Comparison of ENCODE assay signal across 10 mouse cellular contexts in genomic region chr11:121347036-121347435, GRCm38 (mm10). TPM values are rescaled to one million over a fixed set of nuclear protein-coding genes. Genes with fewer than 3 reads are reported as not detected.
DNase-seq lines count a peak whose midpoint lies in the region; TF ChIP-seq lines count a peak whose summit lies in the region.
"Had no signal": no experiment of that assay in that cellular context is flagged by ENCODE, and none has a peak within 500 bp of the region (broad histone marks: within the 10 kb centered on the region; RNA-seq: fewer than 3 reads in every experiment).

No protein-coding gene starts in this region.

- no peaks in the 10 kb centered on the region for H3K9me3 ChIP-seq in MEL (replicated peaks; ENCODE audit: insufficient read depth, low read length)
- H3K9me3 ChIP-seq: limb, embryonic 10.5 days had no signal

- no peak for TF ChIP-seq RAD21 in MEL (IDR thresholded peaks at IDR 0.05; ENCODE audit: low read depth, low read length)

- no peak overlapping the region for H3K9ac ChIP-seq in MEL (ENCODE audit: control insufficient read depth, low read depth, low read length, poor library complexity, severe bottlenecking)

- peaks cover 13 to 41% of the 10 kb centered on the region in 2 experiments for H3K36me3 ChIP-seq in MEL (ENCODE audit: control insufficient read depth in 1 of 2, insufficient read depth in 2 of 2, low read length in 2 of 2)

- peak; percentile 60 to 74 for TF ChIP-seq EP300 in MEL (IDR thresholded peaks at IDR 0.05; ENCODE audit: low read depth in 1 of 2, low read length in 2 of 2)

- TF ChIP-seq CTCF in MEL (IDR thresholded peaks at IDR 0.05 in 2 of 3, conservative IDR thresholded peaks at IDR 0.05 in 1 of 3; ENCODE audit: control insufficient read depth in 1 of 3, insufficient read depth in 1 of 3, low read depth in 2 of 3, low read length in 3 of 3, poor library complexity in 1 of 3, severe bottlenecking in 1 of 3), result no peak

- no peak overlapping the region for H3K27ac ChIP-seq in MEL (ENCODE audit: control insufficient read depth, low read depth, low read length)
- H3K27ac ChIP-seq: kidney, postnatal 0 days; limb, embryonic 10.5 days had no signal

- no peak for TF ChIP-seq POLR2A in MEL (IDR thresholded peaks at IDR 0.05; ENCODE audit: control insufficient read depth in 1 of 2, insufficient read depth in 1 of 2, low read depth in 1 of 2, low read length in 2 of 2, poor library complexity in 1 of 2)

- peak; percentile 62 for DNase-seq in adrenal gland, postnatal 10 days
- DNase-seq in adrenal gland, adult 18-20 months (ENCODE audit: low spot score in 2 of 2), result no peak
- DNase-seq in MEL (ENCODE audit: low read depth, low spot score), result peak; percentile 47
- DNase-seq in gastrocnemius, adult 8-10 months (ENCODE audit: low spot score in 2 of 2), result peak; percentile 30 to 50
- peak; percentile 46 to 67 for DNase-seq in heart, postnatal 14 days
- no peak for DNase-seq in natural killer cell, adult 2 months (ENCODE audit: low spot score in 2 of 2)
- no peak for DNase-seq in cerebellum, adult 11 months
- no peak for DNase-seq in kidney, postnatal 14 days

- H3K4me3 ChIP-seq in MEL (ENCODE audit: control insufficient read depth in 1 of 2, insufficient read depth in 1 of 2, low read depth in 2 of 2, low read length in 2 of 2), result no peak overlapping the region
- H3K4me3 ChIP-seq: limb, embryonic 10.5 days had no signal

- no peaks in the 10 kb centered on the region for H3K27me3 ChIP-seq in MEL (ENCODE audit: control insufficient read depth in 1 of 2, insufficient read depth in 2 of 2, low read length in 2 of 2)

- intact Hi-C loops in heart, postnatal 14 days (cut with DNase I), result loop anchor here (5.0 kb wide), 1 partner anchor 85 kb away; no protein-coding TSS in a partner anchor

- peaks cover 15% of the 10 kb centered on the region in 2 experiments for H3K4me1 ChIP-seq in MEL (ENCODE audit: control insufficient read depth in 1 of 2, insufficient read depth in 2 of 2, low read length in 2 of 2)
- H3K4me1 ChIP-seq: limb, embryonic 10.5 days had no signal

- H3K79me2 ChIP-seq in MEL (ENCODE audit: control insufficient read depth, insufficient read depth, low read length, poor library complexity), result peaks cover 42% of the 10 kb centered on the region

TF ChIP-seq in MEL, 35 proteins besides CTCF, POLR2A, EP300 and RAD21:
- TF ChIP-seq MAX (IDR thresholded peaks at IDR 0.05; ENCODE audit: low read length), result peak; percentile 42; the same call in 1 of the 2 replicates
- 0 out of 2 replicates have a peak, but pooled peaks have one; percentile 15 for TF ChIP-seq GABPA (IDR thresholded peaks at IDR 0.05; ENCODE audit: low read depth, low read length)
- TF ChIP-seq POLR2AphosphoS2 (IDR thresholded peaks at IDR 0.05; ENCODE audit: low read length), result 0 out of 2 replicates have a peak, but pooled peaks have one; percentile 26
- no peak for TF ChIP-seq CHD1 (IDR thresholded peaks at IDR 0.05; ENCODE audit: low read depth, low read length)
- peak; percentile 15; the same call in 1 of the 2 replicates for TF ChIP-seq MYB (IDR thresholded peaks at IDR 0.05; ENCODE audit: low read depth, low read length)
- TF ChIP-seq E2F4 (IDR thresholded peaks at IDR 0.05; ENCODE audit: borderline replicate concordance, low read depth, low read length), result no peak
- peak; percentile 25; the same call in 1 of the 2 replicates for TF ChIP-seq TAL1 (IDR thresholded peaks at IDR 0.05; ENCODE audit: low read length)
- peak; percentile 51; the same call in 1 of the 2 replicates for TF ChIP-seq RCOR1 (IDR thresholded peaks at IDR 0.05; ENCODE audit: low read depth, low read length)
- TF ChIP-seq ELF1 (IDR thresholded peaks at IDR 0.05; ENCODE audit: low read depth, low read length), result peak; percentile 33; the same call in 1 of the 2 replicates
- peak; percentile 72; the same call in 1 of the 2 replicates for TF ChIP-seq TCF12 (IDR thresholded peaks at IDR 0.05; ENCODE audit: low read depth, low read length)
- peak; percentile 50; the same call in 1 of the 2 replicates for TF ChIP-seq MXI1 (IDR thresholded peaks at IDR 0.05; ENCODE audit: low read depth, low read length)
- peak; percentile 76; the same call in 1 of the 2 replicates for TF ChIP-seq ETS1 (IDR thresholded peaks at IDR 0.05; ENCODE audit: low read depth, low read length)
- TF ChIP-seq USF1 (IDR thresholded peaks at IDR 0.05; ENCODE audit: low read depth, low read length), result no peak
TF ChIP-seq in MEL: peak in this region for 10.

RNA-seq across cellular contexts. Expression of gene Wdr45b, which starts 7.2 kb away (rescaled TPM):
- total RNA-seq in adrenal gland, postnatal 10 days (2021), result 10 to 100 TPM; 53.4 to 66.4 TPM
- 10 to 100 TPM; 58.3 to 60.6 TPM for total RNA-seq in adrenal gland, adult 18-20 months (2021)
- 41.5 and 41.9 TPM in 2 replicates for total RNA-seq in MEL (2012; rRNA removed)
- 10 to 100 TPM in 1 of 2 experiments, not detected in 1; 39.3 TPM for polyA plus RNA-seq in MEL (2012; ENCODE audit: insufficient read depth in 1 of 2, insufficient read length in 2 of 2, low read depth in 1 of 2, low replicate concordance in 2 of 2, missing spikeins in 1 of 2)
- total RNA-seq in gastrocnemius, adult 8-10 months (2022), result 10 to 100 TPM; 14.4 to 23.0 (median 19.3) TPM
- 10 to 100 TPM; 42.0 to 43.6 TPM for total RNA-seq in heart, postnatal 14 days (2021)

RNA-seq across cellular contexts. Expression of gene Rab40b, which starts 41.0 kb away (rescaled TPM):
- total RNA-seq in adrenal gland, postnatal 10 days (2021), result 1 to 10 TPM; 6.5 to 6.8 TPM
- total RNA-seq in adrenal gland, adult 18-20 months (2021), result 1 to 10 TPM; 5.4 to 6.0 TPM
- 0.23 and 0.39 TPM in 2 replicates for total RNA-seq in MEL (2012; rRNA removed)
- polyA plus RNA-seq in MEL (2012; ENCODE audit: insufficient read depth in 1 of 2, insufficient read length in 2 of 2, low read depth in 1 of 2, low replicate concordance in 2 of 2, missing spikeins in 1 of 2), result not detected
- total RNA-seq in gastrocnemius, adult 8-10 months (2022), result 10 to 100 TPM; 13.2 to 23.0 (median 18.9) TPM
- 1 to 10 TPM; 2.0 to 3.3 TPM for total RNA-seq in heart, postnatal 14 days (2021)

Comparison
In these comparisons a context has a peak if more than half of its experiments do, and no peak if none do; other contexts are left out.
1. DNase-seq: peak in adrenal gland, postnatal 10 days (single experiment), MEL (single experiment), gastrocnemius, adult 8-10 months (2 of 2) and heart, postnatal 14 days (2 of 2); none in adrenal gland, adult 18-20 months (0 of 2), natural killer cell, adult 2 months (0 of 2), cerebellum, adult 11 months (single experiment) and kidney, postnatal 14 days (single experiment).